Mouse (Mus musculus) MEL (cell line): Measurements from ENCODE around the gene Prickle1. TPM values are rescaled to one million over a fixed set of nuclear protein-coding genes. Genes with fewer than 3 reads are reported as not detected.

Experiments
- DNase-seq: peaks from one replicate; pipeline ENCODE4 v3.0.0; 2011; ENCODE audit warnings: low read depth, low spot score
- H3K27ac ChIP-seq: 2 replicates; pipeline ENCODE4 v1.5.1; 2012; ENCODE audit warnings: low read depth, mild to moderate bottlenecking, control low read depth, low read length, moderate library complexity; ENCODE audit not compliant: control insufficient read depth
- H3K27me3 ChIP-seq, 2 experiments: fragments of 150-350 bp in 1 of 2; sonication (generic) in 1 of 2; 2 replicates each; pipeline ENCODE4 v1.6.1; 2012; ENCODE audit warnings: low read length in 2 of 2, mild to moderate bottlenecking in 2 of 2, improper control_type of control experiment in 1 of 2, moderate library complexity in 1 of 2; ENCODE audit not compliant: insufficient read depth in 2 of 2, control insufficient read depth in 1 of 2
- H3K36me3 ChIP-seq, 2 experiments: 2 replicates each; pipeline ENCODE4 v1.6.1; 2012 to 2014; ENCODE audit warnings: low read length in 2 of 2, improper control_type of control experiment in 1 of 2, inconsistent platforms in 1 of 2, mild to moderate bottlenecking in 1 of 2; ENCODE audit not compliant: insufficient read depth in 2 of 2, control insufficient read depth in 1 of 2
- H3K4me1 ChIP-seq, 2 experiments: fragments of 150-350 bp in 1 of 2; sonication (generic) in 1 of 2; 2 replicates each; pipeline ENCODE4 v1.6.1; 2012; ENCODE audit warnings: low read length in 2 of 2, improper control_type of control experiment in 1 of 2, mild to moderate bottlenecking in 1 of 2; ENCODE audit not compliant: insufficient read depth in 2 of 2, control insufficient read depth in 1 of 2
- H3K4me3 ChIP-seq, 2 experiments: fragments of 150-350 bp in 1 of 2; sonication (generic) in 1 of 2; 2 replicates each; pipeline ENCODE4 v1.5.1; 2012; ENCODE audit warnings: low read depth in 2 of 2, low read length in 2 of 2, mild to moderate bottlenecking in 2 of 2, moderate library complexity in 2 of 2, control low read depth in 1 of 2, improper control_type of control experiment in 1 of 2; ENCODE audit not compliant: control insufficient read depth in 1 of 2, insufficient read depth in 1 of 2
- H3K79me2 ChIP-seq: 2 replicates; pipeline ENCODE4 v1.6.1; 2012; ENCODE audit warnings: mild to moderate bottlenecking, low read length, moderate library complexity; ENCODE audit not compliant: control insufficient read depth, poor library complexity, insufficient read depth
- H3K9ac ChIP-seq: 2 replicates; pipeline ENCODE4 v1.6.1; 2012; ENCODE audit warnings: low read depth, mild to moderate bottlenecking, control low read depth, low read length, moderate library complexity; ENCODE audit not compliant: control insufficient read depth, poor library complexity, severe bottlenecking
- H3K9me3 ChIP-seq: fragments of 150-350 bp; sonication (generic); replicated peaks from 2 replicates; pipeline ENCODE4 v1.6.1; 2012; ENCODE audit warnings: mild to moderate bottlenecking, low read length, improper control_type of control experiment, moderate library complexity; ENCODE audit not compliant: insufficient read depth
- CHD1 ChIP-seq: IDR thresholded peaks from 2 replicates; pipeline ENCODE4 v1.6.1; 2012; ENCODE audit warnings: low read depth, mild to moderate bottlenecking, inconsistent platforms, low read length, improper control_type of control experiment
- CTCF ChIP-seq, 3 experiments: IDR thresholded peaks in 2 of 3; conservative IDR thresholded peaks in 1 of 3; 2 replicates each; pipeline ENCODE4 v1.5.1; 2011 to 2012; ENCODE audit warnings: low read length in 3 of 3, low read depth in 2 of 3, mild to moderate bottlenecking in 2 of 3, improper control_type of control experiment in 1 of 3, inconsistent platforms in 1 of 3, mixed read lengths in 1 of 3, moderate library complexity in 1 of 3; ENCODE audit not compliant: control insufficient read depth in 1 of 3, insufficient read depth in 1 of 3, poor library complexity in 1 of 3, severe bottlenecking in 1 of 3
- E2F4 ChIP-seq: IDR thresholded peaks from 2 replicates; pipeline ENCODE4 v1.6.1; 2011; ENCODE audit warnings: low read depth, low read length, improper control_type of control experiment, borderline replicate concordance
- EP300 ChIP-seq, 2 experiments: IDR thresholded peaks; 2 replicates each; pipeline ENCODE4 v1.6.1; 2011; ENCODE audit warnings: improper control_type of control experiment in 2 of 2, low read length in 2 of 2, low read depth in 1 of 2, mild to moderate bottlenecking in 1 of 2
- GABPA ChIP-seq: IDR thresholded peaks from 2 replicates; pipeline ENCODE4 v1.6.1; 2012; ENCODE audit warnings: low read depth, mild to moderate bottlenecking, inconsistent platforms, low read length, improper control_type of control experiment, moderate library complexity
- GATA1 ChIP-seq: IDR thresholded peaks from 2 replicates; pipeline ENCODE4 v1.6.1; 2011; ENCODE audit warnings: low read depth, low read length, improper control_type of control experiment
- HCFC1 ChIP-seq: IDR thresholded peaks from 2 replicates; pipeline ENCODE4 v1.6.1; 2012; ENCODE audit warnings: low read depth, mild to moderate bottlenecking, inconsistent platforms, low read length, improper control_type of control experiment, moderate library complexity
- JUND ChIP-seq: IDR thresholded peaks from 2 replicates; pipeline ENCODE4 v1.6.1; 2011; ENCODE audit warnings: low read depth, mild to moderate bottlenecking, improper control_type of control experiment, low read length
- MAFK ChIP-seq: IDR thresholded peaks from 2 replicates; pipeline ENCODE4 v1.6.1; 2011; ENCODE audit warnings: low read depth, mild to moderate bottlenecking, low read length, improper control_type of control experiment, borderline replicate concordance
- MEF2A ChIP-seq: IDR thresholded peaks from 2 replicates; pipeline ENCODE4 v1.6.1; 2014; ENCODE audit warnings: low read depth, mild to moderate bottlenecking, inconsistent platforms, low read length, improper control_type of control experiment; ENCODE audit not compliant: poor library complexity, insufficient replicate concordance, severe bottlenecking; ENCODE audit errors: extremely low read depth
- NRF1 ChIP-seq: IDR thresholded peaks from 2 replicates; pipeline ENCODE4 v1.6.1; 2014; ENCODE audit warnings: low read depth, mild to moderate bottlenecking, inconsistent platforms, low read length, improper control_type of control experiment, moderate library complexity; ENCODE audit not compliant: poor library complexity, insufficient read depth, severe bottlenecking
- POLR2A ChIP-seq, 2 experiments: IDR thresholded peaks; 2 replicates each; pipeline ENCODE4 v1.6.1; 2011 to 2012; ENCODE audit warnings: low read length in 2 of 2, mild to moderate bottlenecking in 2 of 2, control low read depth in 1 of 2, improper control_type of control experiment in 1 of 2, low read depth in 1 of 2, moderate library complexity in 1 of 2; ENCODE audit not compliant: control insufficient read depth in 1 of 2, insufficient read depth in 1 of 2, poor library complexity in 1 of 2
- POLR2AphosphoS5 ChIP-seq: IDR thresholded peaks from 2 replicates; pipeline ENCODE4 v1.6.1; 2012; ENCODE audit warnings: low read depth, borderline replicate concordance, mild to moderate bottlenecking, inconsistent platforms, low read length, moderate library complexity, mixed read lengths
- RAD21 ChIP-seq: IDR thresholded peaks from 2 replicates; pipeline ENCODE4 v1.6.1; 2011; ENCODE audit warnings: mild to moderate bottlenecking, low read depth, low read length, improper control_type of control experiment
- RCOR1 ChIP-seq: IDR thresholded peaks from 2 replicates; pipeline ENCODE4 v1.6.1; 2012; ENCODE audit warnings: low read depth, mild to moderate bottlenecking, inconsistent platforms, low read length, improper control_type of control experiment
- SIN3A ChIP-seq: IDR thresholded peaks from 2 replicates; pipeline ENCODE4 v1.6.1; 2012; ENCODE audit warnings: low read length, improper control_type of control experiment, inconsistent platforms
- TAL1 ChIP-seq: IDR thresholded peaks from 2 replicates; pipeline ENCODE4 v1.6.1; 2012; ENCODE audit warnings: mild to moderate bottlenecking, inconsistent platforms, low read length, moderate library complexity, mixed read lengths
- TBP ChIP-seq: IDR thresholded peaks from 2 replicates; pipeline ENCODE4 v1.8.0; 2011; ENCODE audit warnings: low read depth, low read length, improper control_type of control experiment
- TCF12 ChIP-seq: IDR thresholded peaks from 2 replicates; pipeline ENCODE4 v1.6.1; 2014; ENCODE audit warnings: low read depth, mild to moderate bottlenecking, inconsistent platforms, low read length, improper control_type of control experiment, moderate library complexity
- UBTF ChIP-seq: IDR thresholded peaks from 2 replicates; pipeline ENCODE4 v1.6.1; 2012; ENCODE audit warnings: low read depth, mild to moderate bottlenecking, inconsistent platforms, low read length, improper control_type of control experiment, moderate library complexity, borderline replicate concordance; ENCODE audit not compliant: insufficient read depth
- USF1 ChIP-seq: IDR thresholded peaks from 2 replicates; pipeline ENCODE4 v1.6.1; 2014; ENCODE audit warnings: low read depth, mild to moderate bottlenecking, inconsistent platforms, low read length, improper control_type of control experiment, moderate library complexity
- ZC3H11A ChIP-seq: IDR thresholded peaks from 2 replicates; pipeline ENCODE4 v1.6.1; 2012; ENCODE audit warnings: low read depth, mild to moderate bottlenecking, inconsistent platforms, low read length, improper control_type of control experiment
- polyA plus RNA-seq, 2 experiments: library from polyadenylated mRNA; stranded (reverse) in 1 of 2; unstranded in 1 of 2; fragments of >175 nt in 1 of 2; fragments of >200 nt in 1 of 2; gene quantifications; 2 replicates each; pipeline versions ENCODE4 v1.2.1 to v1.2.4; 2012; ENCODE audit warnings: low replicate concordance in 2 of 2, low read depth in 1 of 2; ENCODE audit not compliant: insufficient read length in 2 of 2, insufficient read depth in 1 of 2, missing spikeins in 1 of 2
- total RNA-seq: library from RNA; depleted of rRNA; stranded (reverse); fragments of 300-350 nt; gene quantifications from 2 replicates; pipeline ENCODE4 v1.2.3, GENCODE M21; 2012

The Prickle1 gene
- total and polyA plus RNA-seq, 3 experiments = 0.08 TPM; not detected in 2

DNA sequence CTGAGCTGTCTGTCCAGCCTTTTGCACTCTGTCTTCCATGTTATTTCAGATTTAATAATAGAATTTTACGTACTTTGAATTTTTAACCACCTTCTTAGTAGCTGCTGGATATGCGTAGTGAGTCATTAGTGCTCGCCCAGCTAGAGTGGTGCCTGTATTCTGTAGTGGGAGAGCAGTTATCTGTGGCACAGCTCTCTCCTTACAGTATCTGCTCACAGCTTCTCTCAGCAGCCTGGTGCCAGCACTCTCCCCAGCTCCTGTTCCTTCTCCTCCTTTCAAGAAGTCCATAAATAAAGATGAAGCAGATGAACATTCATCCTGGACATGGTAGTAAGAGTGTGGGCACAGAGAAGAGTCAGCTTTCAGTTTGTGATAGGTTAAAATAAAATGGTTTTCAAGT is 121.4 kb downstream of the Prickle1 start:
- TF ChIP-seq EP300 (IDR thresholded peaks at IDR 0.05; ENCODE audit: low read depth in 1 of 2, low read length in 2 of 2) = no peak
- TF ChIP-seq UBTF = no peak
- TF ChIP-seq MEF2A = no peak
- TF ChIP-seq USF1 = no peak
- no peak for TF ChIP-seq CTCF (IDR thresholded peaks at IDR 0.05 in 2 of 3, conservative IDR thresholded peaks at IDR 0.05 in 1 of 3; ENCODE audit: control insufficient read depth in 1 of 3, insufficient read depth in 1 of 3, low read depth in 2 of 3, low read length in 3 of 3, poor library complexity in 1 of 3, severe bottlenecking in 1 of 3)
- TF ChIP-seq RAD21 = no peak
- TF ChIP-seq ZC3H11A = no peak
- TF ChIP-seq GATA1 = no peak
- no peak for TF ChIP-seq GABPA
- TF ChIP-seq MAFK = no peak
- TF ChIP-seq POLR2A (IDR thresholded peaks at IDR 0.05; ENCODE audit: control insufficient read depth in 1 of 2, insufficient read depth in 1 of 2, low read depth in 1 of 2, low read length in 2 of 2, poor library complexity in 1 of 2) = no peak
- no peaks in the 10 kb centered on the region; the same call in 1 of the 2 replicates for H3K79me2 ChIP-seq
- peaks cover 0 to 17% of the 10 kb centered on the region in 2 experiments; a peak in 3 of 4 replicates for H3K36me3 ChIP-seq
- no peaks in the 10 kb centered on the region for H3K27me3 ChIP-seq
- DNase-seq = no peak
- H3K9me3 ChIP-seq = no peaks in the 10 kb centered on the region
- no peak overlapping the region for H3K27ac ChIP-seq
- no peak overlapping the region for H3K4me3 ChIP-seq
- H3K9ac ChIP-seq = no peak overlapping the region
- no peaks in the 10 kb centered on the region for H3K4me1 ChIP-seq

DNA sequence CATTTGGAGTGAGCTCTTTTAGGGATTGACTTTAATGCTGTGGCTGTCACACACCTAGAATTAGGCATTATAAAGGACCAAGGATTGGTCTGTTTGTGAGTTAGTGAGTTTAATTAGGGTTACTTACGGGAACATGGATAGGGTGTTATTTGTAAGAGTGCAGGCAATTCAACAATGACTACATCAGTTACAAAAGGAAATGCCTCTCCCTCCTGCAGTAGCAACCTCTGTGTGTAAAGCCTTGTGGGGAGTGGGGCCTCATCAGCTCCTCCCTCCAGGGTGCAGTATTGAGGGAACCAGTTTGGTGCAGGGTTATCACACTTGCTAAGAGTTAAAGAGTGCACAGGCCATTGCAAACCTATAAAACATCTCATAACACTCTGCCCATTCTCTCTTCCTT is 123.6 kb downstream of the Prickle1 start:
- no peak overlapping the region for H3K4me3 ChIP-seq
- DNase-seq = no peak
- H3K4me1 ChIP-seq = no peaks in the 10 kb centered on the region
- H3K9me3 ChIP-seq = no peaks in the 10 kb centered on the region
- no peaks in the 10 kb centered on the region; the same call in 1 of the 2 replicates for H3K79me2 ChIP-seq
- H3K27ac ChIP-seq = no peak overlapping the region
- no peak overlapping the region for H3K9ac ChIP-seq
- peaks cover 0 to 12% of the 10 kb centered on the region in 2 experiments; a peak in 3 of 4 replicates for H3K36me3 ChIP-seq
- no peak for TF ChIP-seq SIN3A
- no peak for TF ChIP-seq TCF12
- no peak for TF ChIP-seq JUND
- no peak for TF ChIP-seq TAL1
- no peak for TF ChIP-seq CHD1
- no peak for TF ChIP-seq NRF1
- TF ChIP-seq MAFK = no peak
- TF ChIP-seq POLR2AphosphoS5 = no peak
- no peak for TF ChIP-seq HCFC1
- TF ChIP-seq POLR2A (IDR thresholded peaks at IDR 0.05; ENCODE audit: control insufficient read depth in 1 of 2, insufficient read depth in 1 of 2, low read depth in 1 of 2, low read length in 2 of 2, poor library complexity in 1 of 2) = no peak
- no peak for TF ChIP-seq EP300 (IDR thresholded peaks at IDR 0.05; ENCODE audit: low read depth in 1 of 2, low read length in 2 of 2)
- TF ChIP-seq E2F4 = no peak
- no peak for TF ChIP-seq TBP
- TF ChIP-seq RCOR1 = no peak
- no peaks in the 10 kb centered on the region for H3K27me3 ChIP-seq
